Mouse (Mus musculus) bone marrow macrophage, adult 2 months (primary cell): ENCODE measurements around the gene Ndufb6.

ENCODE experiments used
- CTCF ChIP-seq: IDR thresholded peaks from 2 replicates; pipeline ENCODE4 v1.5.1; 2012; ENCODE audit warnings: low read depth, mild to moderate bottlenecking, low read length, moderate library complexity
- POLR2A ChIP-seq: IDR thresholded peaks from 2 replicates; pipeline ENCODE4 v1.6.1; 2012; ENCODE audit warnings: mild to moderate bottlenecking, low read depth, low read length, borderline replicate concordance

DNA sequence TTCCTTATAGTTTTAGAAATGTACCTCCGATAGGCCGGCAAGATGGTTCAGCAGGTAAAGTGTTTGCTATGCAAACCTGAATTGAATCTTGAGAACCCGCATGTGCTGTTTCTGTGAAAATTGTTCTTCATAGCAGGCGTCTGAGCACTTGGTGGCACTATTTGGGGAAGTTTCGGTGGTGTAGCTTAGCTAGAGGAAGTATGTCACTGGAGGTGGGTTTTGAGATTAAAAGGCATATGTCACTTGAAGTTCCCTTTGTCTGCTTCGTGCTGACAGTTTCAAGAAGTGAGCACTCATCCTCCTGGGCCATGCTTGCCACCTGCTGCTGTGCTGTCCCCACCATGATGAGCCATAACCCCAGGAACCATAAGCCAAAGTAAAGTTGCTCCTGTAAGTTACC lies 8.2 kb upstream of the Ndufb6 start:
- TF ChIP-seq POLR2A: no peak
- no peak for TF ChIP-seq CTCF
